Mouse (Mus musculus): ENCODE measurements around the gene S100b.
A peak's percentile ranks its signal among the peaks of the same experiment; 100 is the strongest.

- peak; percentile 4; the same call in 1 of the 2 replicates for TF ChIP-seq CTCF (IDR thresholded peaks at IDR 0.05; ENCODE audit: insufficient read depth, low read length)
- TF ChIP-seq POLR2A (IDR thresholded peaks at IDR 0.05; ENCODE audit: borderline replicate concordance, extremely low read depth, low read depth, low read length) = no peak
Observed at GRCm38 (mm10) chr10:76262431-76262830, 8.8 kb downstream of the S100b start.

Measured in lung, adult 2 months (tissue).